Mouse (Mus musculus) neural tube, embryonic 11.5 days (tissue): Measurements from ENCODE around the gene Eml4. TPM values are rescaled to one million over a fixed set of nuclear protein-coding genes. Genes with fewer than 3 reads are reported as not detected.

Experiments
- ATAC-seq: fragments of 200-750 bp; cut with Nextera tagmentation; 2 replicates; pipeline ENCODE4 v1.8.0; 2017; ENCODE audit warnings: moderate number of reproducible peaks, mild to moderate bottlenecking, moderate TSS enrichment, moderate library complexity; ENCODE audit not compliant: insufficient read depth, low FRiP score, low TSS enrichment
- DNase-seq: peaks from one replicate; pipeline ENCODE4 v3.0.0-alpha.2; 2015; ENCODE audit warnings: low spot score
- H3K27ac ChIP-seq: fragments of 300-500 bp; sonication (generic); 2 replicates; pipeline ENCODE4 v1.5.1; 2014; ENCODE audit warnings: low read depth, mild to moderate bottlenecking, low read length
- H3K27me3 ChIP-seq: fragments of 300-500 bp; sonication (generic); 2 replicates; pipeline ENCODE4 v1.6.1; 2014; ENCODE audit warnings: mild to moderate bottlenecking, low read length, mixed read lengths; ENCODE audit not compliant: control insufficient read depth, insufficient read depth
- H3K36me3 ChIP-seq: fragments of 300-500 bp; sonication (generic); 2 replicates; pipeline ENCODE4 v1.6.1; 2014; ENCODE audit warnings: mild to moderate bottlenecking, low read length, moderate library complexity, mixed read lengths; ENCODE audit not compliant: control insufficient read depth, insufficient read depth
- H3K4me1 ChIP-seq: fragments of 300-500 bp; sonication (generic); 2 replicates; pipeline ENCODE4 v1.6.1; 2014; ENCODE audit warnings: low read length, mixed read lengths; ENCODE audit not compliant: control insufficient read depth, insufficient read depth
- H3K4me2 ChIP-seq: fragments of 300-500 bp; sonication (generic); 2 replicates; pipeline ENCODE4 v1.6.1; 2014; ENCODE audit warnings: low read depth, mild to moderate bottlenecking, moderate library complexity
- H3K4me3 ChIP-seq: fragments of 300-500 bp; sonication (generic); 2 replicates; pipeline ENCODE4 v1.5.1; 2014; ENCODE audit warnings: low read depth, low read length
- H3K9ac ChIP-seq: fragments of 300-500 bp; sonication (generic); 2 replicates; pipeline ENCODE4 v1.6.1; 2014; ENCODE audit warnings: mild to moderate bottlenecking, low read length
- H3K9me3 ChIP-seq: fragments of 300-500 bp; sonication (generic); 2 replicates; pipeline ENCODE4 v1.6.1; 2016; ENCODE audit warnings: low read length; ENCODE audit not compliant: control insufficient read depth
- WGBS: fragments of 180-500 bp; shearing (Covaris S2); extraction: QIAGEN DNeasy Blood & Tissue Kit; methylation state at CpG from one replicate; pipeline ENCODE4 v1.1.7; 2014; 5-methylcytosine and 5-hydroxymethylcytosine counted together
- polyA plus RNA-seq: library from polyadenylated mRNA; unstranded; fragments of >200 nt; fragmentation: Nextera tagmentation; extraction: Ambion mirVana; gene quantifications from 2 replicates; pipeline ENCODE4 v1.2.1, GENCODE M21; 2014

The Eml4 gene
- polyA plus RNA-seq, 1 experiment from 2014 or later: 59.8 TPM

DNA sequence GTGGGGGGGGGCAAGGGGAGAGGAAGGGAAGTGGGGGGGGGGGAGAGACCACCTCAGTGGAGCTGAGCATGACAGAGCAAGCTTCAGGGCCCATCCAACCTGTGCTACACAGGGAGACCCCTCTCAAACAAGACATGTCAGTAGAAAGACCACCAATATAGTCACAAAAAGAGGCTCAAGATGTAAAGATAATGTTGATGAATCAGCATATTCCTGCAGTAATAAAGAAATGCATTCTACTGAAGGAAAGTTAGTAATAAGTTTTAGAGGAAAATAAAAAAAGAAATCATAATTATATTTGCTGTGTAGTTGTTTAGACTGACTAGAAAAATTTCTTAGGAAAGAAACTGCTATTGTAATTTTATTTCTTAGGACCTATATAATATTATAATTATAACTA, 23.4 kb downstream of the Eml4 start:
- ATAC-seq (no peak), DNase-seq (no peak)
- Histone ChIP-seq H3K9ac (no peak overlapping the region), H3K36me3 (no peaks in the 10 kb centered on the region), H3K4me3 (no peak overlapping the region), H3K9me3 (no peaks in the 10 kb centered on the region), H3K4me2 (no peak overlapping the region), H3K27ac (no peak overlapping the region), H3K4me1 (0 out of 2 replicates have a peak, but pooled peaks cover 3% of the 10 kb centered on the region), H3K27me3 (no peaks in the 10 kb centered on the region)

DNA sequence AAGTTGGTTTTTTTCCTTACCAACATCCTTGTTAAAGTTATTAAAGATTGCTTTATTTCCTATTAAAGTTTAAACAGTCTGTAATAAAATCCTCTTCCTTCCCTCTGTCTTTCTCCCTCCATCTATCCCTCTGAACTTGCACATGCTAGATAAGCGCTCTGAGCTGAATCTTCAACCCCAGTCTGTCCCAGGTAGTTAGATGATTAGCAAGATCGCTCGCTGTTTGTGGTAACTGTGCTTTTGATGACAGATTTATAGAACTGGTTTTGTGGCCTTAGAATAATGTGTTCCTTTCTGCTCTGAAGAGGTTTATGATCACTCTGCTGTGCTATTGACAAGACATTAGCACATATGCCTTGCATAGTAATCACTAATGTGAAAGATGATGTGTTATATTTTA, 25.1 kb downstream of the Eml4 start:
- H3K4me3 ChIP-seq: no peak overlapping the region
- no peaks in the 10 kb centered on the region for H3K36me3 ChIP-seq
- WGBS: 66% methylated on average over 3 of the region's 3 CpGs
- no peak overlapping the region for H3K9ac ChIP-seq
- no peaks in the 10 kb centered on the region for H3K9me3 ChIP-seq
- 0 out of 2 replicates have a peak, but pooled peaks cover 3% of the 10 kb centered on the region for H3K4me1 ChIP-seq
- no peak for ATAC-seq
- H3K27me3 ChIP-seq: no peaks in the 10 kb centered on the region
- no peak overlapping the region for H3K4me2 ChIP-seq
- no peak overlapping the region for H3K27ac ChIP-seq
- no peak for DNase-seq

GRCm38 (mm10) chr17:83376801-83377200, 26.1 kb downstream of the Eml4 start:
- no peak overlapping the region for H3K4me2 ChIP-seq
- DNase-seq (no peak), ATAC-seq (no peak)
- H3K9ac ChIP-seq: no peak overlapping the region
- H3K27me3 ChIP-seq: no peaks in the 10 kb centered on the region
- no peaks in the 10 kb centered on the region for H3K36me3 ChIP-seq
- 0 out of 2 replicates have a peak, but pooled peaks cover 3% of the 10 kb centered on the region for H3K4me1 ChIP-seq
- H3K27ac ChIP-seq: no peak overlapping the region
- 74% methylated on average over 4 of the region's 4 CpGs for WGBS
- no peaks in the 10 kb centered on the region for H3K9me3 ChIP-seq
- H3K4me3 ChIP-seq: no peak overlapping the region

GRCm38 (mm10) chr17:83377755-83378443, 27.2 kb downstream of the Eml4 start:
- Histone ChIP-seq H3K27ac (no peak overlapping the region), H3K4me3 (no peak overlapping the region), H3K27me3 (no peaks in the 10 kb centered on the region), H3K36me3 (no peaks in the 10 kb centered on the region), H3K9ac (no peak overlapping the region), H3K9me3 (no peaks in the 10 kb centered on the region), H3K4me1 (0 out of 2 replicates have a peak, but pooled peaks cover 3% of the 10 kb centered on the region), H3K4me2 (no peak overlapping the region)
- ATAC-seq (peak; percentile 38; the same call in 1 of the 2 replicates), DNase-seq (no peak)
- WGBS: 48% methylated on average over 10 of the region's 10 CpGs

DNA sequence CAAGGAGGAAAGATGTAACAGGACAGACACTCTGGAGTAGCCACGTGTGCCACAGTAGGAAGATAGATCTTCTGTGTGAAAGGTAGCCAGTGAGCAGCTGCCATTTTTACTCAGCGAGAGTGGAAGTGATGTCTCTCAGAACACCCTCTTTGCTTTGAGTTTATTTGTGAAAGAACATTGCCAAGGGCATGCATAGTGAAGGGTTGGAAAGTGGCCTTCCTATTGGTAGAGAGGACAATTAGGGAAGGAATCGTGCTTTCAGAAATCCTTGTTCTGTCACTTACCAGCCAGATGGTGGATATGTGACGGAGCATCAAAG, 27.7 kb downstream of the Eml4 start:
- Histone ChIP-seq H3K4me3 (no peak overlapping the region), H3K4me1 (0 out of 2 replicates have a peak, but pooled peaks cover 3% of the 10 kb centered on the region), H3K9me3 (no peaks in the 10 kb centered on the region), H3K4me2 (no peak overlapping the region), H3K27me3 (no peaks in the 10 kb centered on the region), H3K9ac (no peak overlapping the region), H3K27ac (no peak overlapping the region), H3K36me3 (no peaks in the 10 kb centered on the region)
- no peak for ATAC-seq
- WGBS: 53% methylated on average over 4 of the region's 4 CpGs
- DNase-seq: no peak

GRCm38 (mm10) chr17:83379366-83379765, 28.6 kb downstream of the Eml4 start:
- H3K27ac ChIP-seq: no peak overlapping the region
- no peak for DNase-seq
- H3K27me3 ChIP-seq: no peaks in the 10 kb centered on the region
- no peak for ATAC-seq
- H3K4me2 ChIP-seq: no peak overlapping the region
- 0 out of 2 replicates have a peak, but pooled peaks cover 3% of the 10 kb centered on the region for H3K4me1 ChIP-seq
- H3K9ac ChIP-seq: no peak overlapping the region
- no peaks in the 10 kb centered on the region for H3K9me3 ChIP-seq
- H3K36me3 ChIP-seq: no peaks in the 10 kb centered on the region
- 92% methylated on average over 2 of the region's 2 CpGs for WGBS
- H3K4me3 ChIP-seq: no peak overlapping the region

DNA sequence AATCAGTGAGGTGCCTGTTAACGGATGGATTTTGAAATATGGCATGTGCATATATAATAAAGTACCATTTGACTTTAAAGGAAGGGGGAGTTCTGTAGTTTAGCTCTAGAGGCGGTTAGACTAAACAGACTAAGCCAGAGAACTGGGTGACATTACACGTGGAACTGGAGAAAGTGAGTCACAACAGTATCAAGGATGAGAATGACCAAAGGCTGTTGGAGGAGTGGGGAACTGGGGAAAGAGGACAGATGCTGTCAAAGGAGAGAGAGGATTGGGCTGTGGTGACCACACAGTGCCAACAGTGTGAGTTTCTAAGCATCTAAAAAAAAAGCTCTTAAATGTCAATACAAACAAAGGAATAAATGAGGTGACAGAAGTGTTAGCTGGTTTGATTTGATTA, 29.1 kb downstream of the Eml4 start:
- 88% methylated on average over 3 of the region's 3 CpGs for WGBS
- Histone ChIP-seq H3K9ac (no peak overlapping the region), H3K4me2 (no peak overlapping the region), H3K9me3 (no peaks in the 10 kb centered on the region), H3K4me3 (no peak overlapping the region), H3K27ac (no peak overlapping the region), H3K4me1 (0 out of 2 replicates have a peak, but pooled peaks cover 3% of the 10 kb centered on the region), H3K36me3 (no peaks in the 10 kb centered on the region), H3K27me3 (no peaks in the 10 kb centered on the region)
- ATAC-seq: no peak
- DNase-seq: no peak

DNA sequence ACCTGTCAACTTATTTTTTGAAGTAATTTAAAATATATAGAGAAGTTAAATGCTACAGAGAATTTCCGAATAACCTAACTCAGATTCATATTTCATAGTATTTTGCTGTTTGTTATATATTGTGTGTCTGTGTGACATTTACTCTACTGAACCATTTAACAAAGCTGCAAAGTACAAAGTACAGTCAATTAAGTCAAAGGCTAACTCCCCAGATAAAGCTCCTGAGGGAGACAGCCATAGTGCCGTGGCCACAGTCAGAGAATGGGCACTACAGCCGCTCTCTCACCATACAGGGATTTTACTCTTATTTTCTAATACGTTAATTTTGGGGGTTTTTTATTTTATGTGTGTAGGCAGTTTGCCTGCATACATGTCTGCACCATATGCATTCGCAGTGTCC, 32.0 kb downstream of the Eml4 start:
- 93% methylated on average over 5 of the region's 5 CpGs for WGBS
- Histone ChIP-seq H3K27me3 (no peaks in the 10 kb centered on the region), H3K4me3 (no peak overlapping the region), H3K4me1 (0 out of 2 replicates have a peak, but pooled peaks cover 3% of the 10 kb centered on the region), H3K9ac (no peak overlapping the region), H3K4me2 (no peak overlapping the region), H3K36me3 (no peaks in the 10 kb centered on the region), H3K27ac (no peak overlapping the region), H3K9me3 (no peaks in the 10 kb centered on the region; the same call in 1 of the 2 replicates)
- ATAC-seq (no peak), DNase-seq (no peak)

GRCm38 (mm10) chr17:83384981-83385380, 34.2 kb downstream of the Eml4 start:
- Histone ChIP-seq H3K4me3 (no peak overlapping the region), H3K9ac (no peak overlapping the region), H3K36me3 (no peaks in the 10 kb centered on the region), H3K9me3 (no peaks in the 10 kb centered on the region; the same call in 1 of the 2 replicates), H3K4me1 (no peaks in the 10 kb centered on the region), H3K4me2 (no peak overlapping the region), H3K27ac (no peak overlapping the region), H3K27me3 (no peaks in the 10 kb centered on the region)
- no peak for DNase-seq
- no peak for ATAC-seq
- 93% methylated on average over 2 of the region's 2 CpGs for WGBS
